Mouse (Mus musculus) kidney, embryonic 16.5 days (tissue): ENCODE data around the gene Nmb. TPM values are rescaled to one million over a fixed set of nuclear protein-coding genes. Genes with fewer than 3 reads are reported as not detected.

Experiments
- ATAC-seq: fragments of 200-750 bp; cut with Nextera tagmentation; 2 replicates; pipeline ENCODE4 v1.8.0; 2017; ENCODE audit warnings: moderate TSS enrichment; ENCODE audit not compliant: low FRiP score, low TSS enrichment
- H3K27ac ChIP-seq: fragments of 300-500 bp; sonication (generic); 2 replicates; pipeline ENCODE4 v1.5.1; 2014; ENCODE audit warnings: low read length
- H3K27me3 ChIP-seq: fragments of 300-500 bp; sonication (generic); 2 replicates; pipeline ENCODE4 v1.6.1; 2014; ENCODE audit warnings: low read length, control low read depth, mixed read lengths; ENCODE audit not compliant: insufficient read depth
- H3K36me3 ChIP-seq: fragments of 300-500 bp; sonication (generic); 2 replicates; pipeline ENCODE4 v1.6.1; 2014; ENCODE audit warnings: low read length, control low read depth, mixed read lengths; ENCODE audit not compliant: insufficient read depth
- H3K4me1 ChIP-seq: fragments of 300-500 bp; sonication (generic); 2 replicates; pipeline ENCODE4 v1.6.1; 2014; ENCODE audit warnings: low read length, control low read depth, mixed read lengths; ENCODE audit not compliant: insufficient read depth
- H3K4me2 ChIP-seq: fragments of 300-500 bp; sonication (generic); replicated peaks from 2 replicates; pipeline ENCODE4 v1.6.1; 2014; ENCODE audit warnings: low read depth, low read length
- H3K4me3 ChIP-seq: fragments of 300-500 bp; sonication (generic); 2 replicates; pipeline ENCODE4 v1.5.1; 2014; ENCODE audit warnings: mild to moderate bottlenecking, low read length
- H3K9ac ChIP-seq: fragments of 300-500 bp; sonication (generic); replicated peaks from 2 replicates; pipeline ENCODE4 v1.6.1; 2014; ENCODE audit warnings: low read length
- H3K9me3 ChIP-seq: fragments of 300-500 bp; sonication (generic); 2 replicates; pipeline ENCODE4 v1.6.1; 2016; ENCODE audit warnings: low read length, control low read depth
- WGBS: fragments of 180-500 bp; shearing (Covaris S2); extraction: QIAGEN DNeasy Blood & Tissue Kit; methylation state at CpG from one replicate; pipeline ENCODE4 v1.1.7; 2014; 5-methylcytosine and 5-hydroxymethylcytosine counted together
- polyA plus RNA-seq: library from polyadenylated mRNA; unstranded; fragments of >200 nt; fragmentation: Nextera tagmentation; extraction: Ambion mirVana; gene quantifications from 2 replicates; pipeline ENCODE4 v1.2.1, GENCODE M21; 2015

The Nmb gene
- polyA plus RNA-seq, 1 experiment from 2014 or later, result 9.0 TPM

DNA sequence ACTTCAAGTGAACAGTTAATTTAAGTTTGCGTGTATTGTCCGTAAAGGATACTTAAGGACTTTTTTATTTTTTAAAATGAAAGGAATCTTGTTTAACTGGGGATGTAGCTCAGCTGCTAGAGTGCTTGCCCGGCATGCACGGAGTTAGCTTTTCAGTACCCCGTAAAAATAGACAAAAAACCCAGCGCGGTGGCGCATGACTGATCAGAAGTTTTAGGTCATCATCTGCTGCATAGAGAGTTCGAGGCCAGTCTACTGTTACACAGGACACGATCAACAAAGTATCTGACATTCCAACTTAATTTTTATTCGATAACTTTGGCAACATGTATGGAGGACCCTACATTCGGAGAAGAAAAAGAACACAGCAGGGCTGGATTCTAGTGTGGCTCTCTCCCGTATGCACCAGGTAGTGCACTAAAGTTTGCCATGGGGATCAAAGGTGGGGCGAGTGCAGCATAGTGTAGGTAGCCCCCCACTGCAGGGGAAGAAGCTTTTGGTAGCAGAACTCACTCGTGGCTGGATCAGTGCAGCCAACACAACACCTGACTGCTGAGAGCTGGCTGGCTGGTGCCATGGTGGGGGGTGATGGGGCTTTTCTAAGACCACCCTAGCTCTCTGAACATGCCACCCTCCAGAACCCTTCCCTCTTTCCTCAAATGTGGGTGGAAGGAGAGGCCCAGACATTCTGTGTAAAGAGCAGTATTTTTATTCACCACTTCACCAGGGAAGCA lies 3.2 kb downstream of the Nmb start:
- peak overlapping the region; percentile 80 for H3K4me2 ChIP-seq
- peak overlapping the region; percentile 83 for H3K4me3 ChIP-seq
- H3K36me3 ChIP-seq, result peaks cover 19% of the 10 kb centered on the region; the same call in 1 of the 2 replicates
- H3K9me3 ChIP-seq, result no peaks in the 10 kb centered on the region
- H3K27ac ChIP-seq, result peak overlapping the region; percentile 89
- H3K9ac ChIP-seq, result peak overlapping the region; percentile 83
- no peaks in the 10 kb centered on the region for H3K27me3 ChIP-seq
- peaks cover 19% of the 10 kb centered on the region for H3K4me1 ChIP-seq
- ATAC-seq, result peak; percentile 7; the same call in 1 of the 2 replicates
- 27% methylated on average over 15 of the region's 15 CpGs for WGBS

DNA sequence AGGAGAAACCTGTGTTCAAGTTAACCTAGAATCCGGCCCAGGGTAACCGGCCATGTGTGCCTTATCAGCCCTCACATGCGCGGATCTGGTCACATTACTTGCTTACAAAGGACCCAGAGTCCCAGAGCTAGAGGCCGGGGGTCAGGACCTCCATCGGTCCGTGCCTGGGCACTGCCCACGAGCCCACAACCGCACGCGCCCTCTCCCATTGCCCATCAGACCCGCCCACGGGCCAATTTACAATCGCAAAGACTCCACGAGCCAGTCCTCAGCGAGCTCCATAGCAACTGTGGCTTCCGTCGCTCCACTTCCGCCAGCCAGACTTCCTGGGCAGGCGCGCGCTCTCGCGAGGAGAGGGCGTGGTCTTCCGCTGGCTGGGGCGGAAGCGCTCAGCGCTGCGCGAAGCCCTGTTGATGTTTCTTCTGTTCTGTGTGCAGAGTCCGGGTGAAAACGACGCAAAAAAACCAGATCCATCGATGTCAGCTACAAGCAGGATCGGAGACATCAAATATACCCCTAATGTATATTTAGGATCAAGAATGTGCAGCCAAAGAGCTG lies 3.9 kb downstream of the Nmb start, which contains the start of gene Wdr73:
Gene Wdr73, minus strand, starts transcription at position 326 of the 558 bp plus-strand sequence.
- H3K27ac ChIP-seq, result peak within 1 kb of the TSS; percentile 89
- under 1% methylated on average over 36 of the region's 36 CpGs for WGBS
- ATAC-seq, result peak; percentile 94
- peaks cover 19% of the 10 kb centered on the region for H3K4me1 ChIP-seq
- no peaks in the 10 kb centered on the region for H3K9me3 ChIP-seq
- H3K4me2 ChIP-seq, result peak within 1 kb of the TSS; percentile 80
- H3K27me3 ChIP-seq, result no peaks in the 10 kb centered on the region
- peak within 1 kb of the TSS; percentile 83 for H3K4me3 ChIP-seq
- peak within 1 kb of the TSS; percentile 83 for H3K9ac ChIP-seq
- H3K36me3 ChIP-seq, result peaks cover 19% of the 10 kb centered on the region; the same call in 1 of the 2 replicates

DNA sequence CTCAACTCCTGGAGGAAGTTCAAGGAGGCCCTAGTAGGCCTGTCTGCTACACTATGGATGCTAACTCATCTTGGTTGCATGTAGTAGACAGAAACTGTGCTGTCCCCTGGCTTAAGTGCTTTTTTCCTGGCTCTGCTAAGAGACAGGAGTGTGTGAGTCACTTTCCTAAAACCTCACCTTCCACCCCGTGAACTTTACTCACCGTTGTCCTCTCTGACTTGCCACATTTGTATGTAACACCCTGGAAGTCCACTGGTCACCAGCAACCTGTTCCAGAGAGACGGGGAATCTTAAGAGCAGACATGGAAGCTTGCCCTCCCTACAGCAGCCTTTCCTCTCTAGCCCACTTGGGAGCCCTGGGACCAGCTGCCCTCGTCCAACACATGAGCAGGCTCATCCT lies 7.2 kb downstream of the Nmb start:
- no peak overlapping the region for H3K27ac ChIP-seq
- no peaks in the 10 kb centered on the region for H3K27me3 ChIP-seq
- 90% methylated on average over 4 of the region's 4 CpGs for WGBS
- no peak overlapping the region for H3K4me3 ChIP-seq
- ATAC-seq, result no peak
- no peaks in the 10 kb centered on the region for H3K9me3 ChIP-seq
- no peak overlapping the region for H3K4me2 ChIP-seq
- no peak overlapping the region for H3K9ac ChIP-seq
- peaks cover 14% of the 10 kb centered on the region for H3K4me1 ChIP-seq
- peaks cover 31% of the 10 kb centered on the region for H3K36me3 ChIP-seq

DNA sequence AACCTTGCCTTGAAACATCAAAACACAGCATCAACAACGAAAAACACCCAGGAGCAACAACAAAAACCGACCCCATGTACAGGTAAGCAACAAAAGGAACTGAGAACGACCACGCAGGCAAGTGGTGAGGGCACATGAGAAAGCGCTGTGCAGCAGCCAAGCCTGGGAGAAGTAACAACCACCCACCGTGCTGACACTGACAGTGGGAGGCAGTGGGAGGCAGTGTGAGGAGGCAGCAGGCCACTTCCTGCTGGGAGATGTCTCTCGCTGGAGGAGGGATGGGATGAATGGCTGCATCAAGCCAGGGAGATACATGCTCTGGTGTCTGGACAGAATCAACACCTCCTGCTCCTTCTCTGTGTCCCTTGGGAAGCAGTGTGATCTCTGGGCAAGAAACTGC lies 7.7 kb downstream of the Nmb start:
- no peaks in the 10 kb centered on the region for H3K27me3 ChIP-seq
- H3K4me1 ChIP-seq, result peaks cover 13% of the 10 kb centered on the region
- H3K9ac ChIP-seq, result no peak overlapping the region
- no peak overlapping the region for H3K4me3 ChIP-seq
- ATAC-seq, result no peak
- no peak overlapping the region for H3K27ac ChIP-seq
- no peak overlapping the region for H3K4me2 ChIP-seq
- no peaks in the 10 kb centered on the region for H3K9me3 ChIP-seq
- H3K36me3 ChIP-seq, result peaks cover 37% of the 10 kb centered on the region
- WGBS, result 85% methylated on average over 7 of the region's 7 CpGs

DNA sequence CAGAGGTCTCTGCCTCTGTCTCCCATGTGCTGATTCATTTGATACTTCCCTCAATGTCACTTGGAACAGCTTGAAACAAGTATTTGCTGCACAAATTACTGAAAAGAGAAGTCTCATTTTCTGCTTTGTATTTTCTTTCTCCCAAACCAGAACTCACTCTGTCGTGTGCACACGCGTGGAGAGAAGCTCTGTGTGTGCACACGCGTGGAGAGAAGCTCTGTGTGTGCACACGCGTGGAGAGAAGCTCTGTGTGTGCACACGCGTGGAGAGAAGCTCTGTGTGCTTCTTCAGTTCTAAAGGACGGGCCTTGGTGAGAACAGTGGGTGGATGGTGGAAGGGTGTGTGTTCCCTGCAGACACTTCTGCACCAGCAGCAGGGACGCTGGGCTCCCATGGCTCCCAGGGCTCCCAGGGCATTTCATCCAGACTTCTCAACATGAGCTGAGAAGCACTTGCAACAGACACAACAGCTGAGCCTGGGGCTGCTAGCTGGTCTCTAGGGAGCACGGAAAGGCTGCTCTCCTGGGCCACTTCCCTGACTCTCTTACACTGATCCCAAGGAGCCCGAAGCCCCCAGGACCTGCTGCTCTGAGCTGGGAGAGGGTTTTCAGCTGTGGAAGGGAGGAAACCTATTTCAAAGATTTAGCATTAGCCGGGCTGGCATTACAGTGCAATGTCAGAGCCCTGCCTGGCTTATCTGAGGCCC lies 9.9 kb downstream of the Nmb start:
- ATAC-seq, result no peak
- peaks cover 45% of the 10 kb centered on the region for H3K36me3 ChIP-seq
- no peaks in the 10 kb centered on the region for H3K9me3 ChIP-seq
- no peak overlapping the region for H3K4me2 ChIP-seq
- no peak overlapping the region for H3K27ac ChIP-seq
- H3K9ac ChIP-seq, result no peak overlapping the region
- H3K4me1 ChIP-seq, result peaks cover under 1% of the 10 kb centered on the region; the same call in 1 of the 2 replicates
- H3K4me3 ChIP-seq, result no peak overlapping the region
- no peaks in the 10 kb centered on the region for H3K27me3 ChIP-seq
- 94% methylated on average over 14 of the region's 14 CpGs for WGBS

DNA sequence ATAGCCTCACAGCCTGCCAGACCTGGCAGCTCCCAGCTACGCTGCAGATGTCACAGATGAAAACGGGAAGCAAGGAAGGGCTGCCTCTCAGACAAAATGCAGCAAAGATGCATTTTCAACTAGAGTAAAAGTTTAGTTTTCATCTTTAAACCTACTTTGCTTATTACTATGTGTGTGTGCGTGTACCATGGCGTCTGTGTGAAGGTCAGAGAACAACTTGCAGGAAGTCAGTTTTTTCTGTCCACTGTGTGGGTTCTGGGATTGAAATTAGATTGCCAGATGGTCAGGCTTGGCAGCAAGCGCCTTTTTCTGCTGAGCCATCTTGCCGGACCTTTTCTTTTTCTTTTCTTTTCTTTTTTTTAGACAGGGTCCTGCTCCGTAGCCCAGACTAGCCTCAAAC lies 10.7 kb downstream of the Nmb start:
- WGBS, result 78% methylated on average over 7 of the region's 7 CpGs
- peaks cover 45% of the 10 kb centered on the region for H3K36me3 ChIP-seq
- no peak for ATAC-seq
- 0 out of 2 replicates have a peak overlapping the region, but pooled peaks have one; percentile 16 for H3K27ac ChIP-seq
- no peak overlapping the region for H3K4me2 ChIP-seq
- H3K9ac ChIP-seq, result no peak overlapping the region
- H3K27me3 ChIP-seq, result no peaks in the 10 kb centered on the region
- H3K9me3 ChIP-seq, result no peaks in the 10 kb centered on the region
- 0 out of 2 replicates have a peak, but pooled peaks cover 5% of the 10 kb centered on the region for H3K4me1 ChIP-seq
- H3K4me3 ChIP-seq, result no peak overlapping the region

DNA sequence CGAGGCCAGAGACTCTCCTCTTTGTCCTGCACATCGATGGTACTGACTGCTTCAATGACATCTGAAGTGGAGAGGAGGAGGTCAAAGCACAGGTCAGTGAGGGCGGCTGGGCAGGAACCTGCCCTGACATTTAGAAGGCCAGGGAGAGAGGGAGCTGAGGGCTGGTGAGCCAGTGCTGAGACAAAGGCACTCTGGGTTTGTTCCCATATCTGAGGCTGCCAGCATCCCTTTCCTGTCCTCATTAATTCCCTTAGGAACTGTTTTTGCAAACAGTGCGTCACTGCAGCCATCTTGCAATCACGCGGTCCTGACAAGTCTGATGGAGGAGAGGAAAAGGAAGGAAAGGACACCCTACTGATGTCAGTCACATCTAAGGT lies 11.1 kb downstream of the Nmb start:
- H3K9me3 ChIP-seq, result no peaks in the 10 kb centered on the region
- no peaks in the 10 kb centered on the region for H3K27me3 ChIP-seq
- ATAC-seq, result no peak
- no peak overlapping the region for H3K9ac ChIP-seq
- no peak overlapping the region for H3K27ac ChIP-seq
- no peak overlapping the region for H3K4me3 ChIP-seq
- no peak overlapping the region for H3K4me2 ChIP-seq
- 74% methylated on average over 6 of the region's 6 CpGs for WGBS
- H3K4me1 ChIP-seq, result peaks cover 8% of the 10 kb centered on the region; the same call in 1 of the 2 replicates
- peaks cover 45% of the 10 kb centered on the region for H3K36me3 ChIP-seq

DNA sequence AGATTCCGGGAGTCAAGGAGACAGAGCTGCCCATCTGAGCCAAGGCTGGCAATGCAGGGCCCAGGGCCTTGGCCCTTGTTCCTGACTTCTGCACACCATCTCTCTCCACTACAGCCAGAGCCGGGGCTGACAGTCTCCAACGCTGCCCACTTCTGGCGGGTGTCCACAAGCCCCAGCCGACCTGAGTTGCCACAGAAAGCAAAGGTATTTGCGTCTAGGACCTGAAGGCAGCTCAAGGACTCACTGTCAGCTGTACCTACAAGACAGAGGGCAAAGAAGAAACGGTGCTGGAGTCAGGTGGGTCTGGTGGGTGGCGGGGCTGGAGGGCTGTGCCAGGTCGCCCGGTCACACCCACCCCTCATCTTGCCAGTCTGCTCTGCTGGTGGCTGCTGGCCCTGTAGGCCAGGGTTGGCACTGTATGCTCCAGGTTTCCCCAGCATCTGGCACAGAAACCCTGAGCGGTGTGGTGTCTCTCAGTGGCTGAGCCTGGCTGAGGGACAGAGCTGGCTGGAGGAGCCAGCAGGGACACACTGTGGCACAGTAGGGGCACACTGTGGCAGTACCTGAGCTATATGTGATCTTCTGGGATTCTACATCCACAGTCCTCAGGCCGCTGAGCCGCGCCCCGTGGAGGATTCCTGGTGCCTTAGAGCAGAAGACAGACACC lies 11.7 kb downstream of the Nmb start:
- no peaks in the 10 kb centered on the region for H3K9me3 ChIP-seq
- H3K4me3 ChIP-seq, result no peak overlapping the region
- H3K4me2 ChIP-seq, result no peak overlapping the region
- H3K36me3 ChIP-seq, result peaks cover 43% of the 10 kb centered on the region
- no peak for ATAC-seq
- no peak overlapping the region for H3K27ac ChIP-seq
- no peaks in the 10 kb centered on the region for H3K27me3 ChIP-seq
- WGBS, result 89% methylated on average over 15 of the region's 15 CpGs
- peaks cover 8% of the 10 kb centered on the region; the same call in 1 of the 2 replicates for H3K4me1 ChIP-seq
- H3K9ac ChIP-seq, result no peak overlapping the region

DNA sequence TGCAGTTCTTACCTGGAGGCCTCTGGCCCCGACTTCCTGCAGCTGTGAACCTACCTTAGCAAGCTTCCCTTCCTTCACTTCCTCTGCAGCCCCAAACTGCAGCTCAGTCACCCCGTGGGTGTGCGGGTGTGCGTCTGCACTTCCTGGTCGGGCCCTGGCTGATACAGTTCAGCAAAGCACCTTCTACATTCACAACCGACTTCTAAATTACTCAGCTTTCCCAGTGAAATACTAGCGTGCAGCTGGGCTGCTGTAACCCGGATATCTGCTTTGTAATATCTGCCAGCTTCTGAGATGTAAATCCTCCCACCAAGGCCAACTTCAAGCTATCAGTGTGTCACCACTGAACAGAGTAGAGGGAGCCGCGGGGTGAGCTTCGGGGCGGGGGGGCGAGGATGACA lies 15.0 kb downstream of the Nmb start:
- Histone ChIP-seq H3K27ac (peak overlapping the region; percentile 69), H3K4me2 (no peak overlapping the region), H3K4me1 (peaks cover 8% of the 10 kb centered on the region; the same call in 1 of the 2 replicates), H3K9ac (no peak overlapping the region; the same call in 1 of the 2 replicates), H3K4me3 (no peak overlapping the region), H3K9me3 (no peaks in the 10 kb centered on the region), H3K27me3 (no peaks in the 10 kb centered on the region), H3K36me3 (peaks cover 28% of the 10 kb centered on the region)
- 68% methylated on average over 13 of the region's 13 CpGs for WGBS
- no peak for ATAC-seq
